9 mouse cellular contexts compared by ENCODE assay signal in the genomic region with DNA sequence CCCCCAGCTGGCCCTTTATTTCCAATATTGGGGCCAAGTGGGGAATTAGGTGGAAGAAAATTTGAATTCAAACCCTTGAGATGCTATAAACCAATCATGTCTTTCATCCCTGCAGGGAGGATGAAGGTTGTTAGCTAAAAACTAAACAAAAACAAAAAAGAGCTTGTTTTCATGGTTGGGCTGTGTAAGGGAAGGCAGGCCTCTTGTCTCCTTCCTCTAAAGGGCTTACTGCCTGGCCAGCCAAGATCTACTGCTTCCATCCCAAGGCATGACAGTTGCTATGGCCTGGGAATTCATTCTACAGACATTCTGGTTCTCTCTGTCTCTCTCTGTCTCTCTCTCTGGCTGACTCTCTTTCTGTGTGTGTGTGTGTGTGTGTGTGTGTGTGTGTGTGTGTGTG. TPM values are rescaled to one million over a fixed set of nuclear protein-coding genes. Genes with fewer than 3 reads are reported as not detected.
A peak's percentile ranks its signal among the peaks of the same experiment; 100 is the strongest.
DNase-seq lines count a peak whose midpoint lies in the region; ATAC-seq and TF ChIP-seq lines count a peak whose summit lies in the region.
"Had no signal": no experiment of that assay in that cellular context is flagged by ENCODE, and none has a peak within 500 bp of the region (broad histone marks: within the 10 kb centered on the region; RNA-seq: fewer than 3 reads in every experiment).

No protein-coding gene starts in this region.

- no peaks in the 10 kb centered on the region for H3K9me3 ChIP-seq in heart, embryonic 16.5 days (replicated peaks; ENCODE audit: control insufficient read depth, low read length)
- H3K9me3 ChIP-seq in embryonic facial prominence, embryonic 10.5 days: no peaks in the 10 kb centered on the region
- H3K9me3 ChIP-seq in hindbrain, postnatal 0 days (ENCODE audit: low read length): no peaks in the 10 kb centered on the region
- no peaks in the 10 kb centered on the region for H3K9me3 ChIP-seq in midbrain, embryonic 15.5 days

- no peak for ATAC-seq in heart, embryonic 16.5 days (replicated peaks; ENCODE audit: extremely low read depth, insufficient read depth, low FRiP score)
- peak; percentile 36 for ATAC-seq in hindbrain, postnatal 0 days
- no peak for ATAC-seq in midbrain, embryonic 15.5 days (replicated peaks)

- DNase-seq in heart, postnatal 25 days (ENCODE audit: low spot score): no peak
- no peak for DNase-seq in embryonic facial prominence, embryonic 10.5 days (ENCODE audit: low spot score)
- peak; percentile 44 for DNase-seq in hindbrain, postnatal 0 days (ENCODE audit: low spot score)
- DNase-seq in cerebellum, adult 8-10 months: no peak
- no peak for DNase-seq in left cerebral cortex, adult 11 months (ENCODE audit: low spot score)
- no peak for DNase-seq in frontal cortex, postnatal 14 days (ENCODE audit: low spot score in 2 of 2)
- DNase-seq: kidney, adult 9 months had no signal

- H3K9ac ChIP-seq in heart, embryonic 16.5 days (ENCODE audit: low read length): no peak overlapping the region
- H3K9ac ChIP-seq in hindbrain, postnatal 0 days (replicated peaks; ENCODE audit: low read length): peak overlapping the region; percentile 98
- H3K9ac ChIP-seq in midbrain, embryonic 15.5 days: peak overlapping the region; percentile 98

- TF ChIP-seq CTCF in hindbrain, postnatal 0 days (IDR thresholded peaks at IDR 0.05; ENCODE audit: low read depth): no peak

- no peaks in the 10 kb centered on the region for H3K36me3 ChIP-seq in heart, embryonic 16.5 days (ENCODE audit: control insufficient read depth, insufficient read depth)
- peaks cover 25% of the 10 kb centered on the region for H3K36me3 ChIP-seq in embryonic facial prominence, embryonic 10.5 days (replicated peaks)
- no peaks in the 10 kb centered on the region for H3K36me3 ChIP-seq in hindbrain, postnatal 0 days (ENCODE audit: insufficient read depth, low read length)
- no peaks in the 10 kb centered on the region for H3K36me3 ChIP-seq in midbrain, embryonic 15.5 days (replicated peaks)

- peaks cover 3% of the 10 kb centered on the region; the same call in 1 of the 2 replicates for H3K4me1 ChIP-seq in heart, embryonic 16.5 days (ENCODE audit: control insufficient read depth, insufficient read depth, low read length)
- peaks cover 16% of the 10 kb centered on the region for H3K4me1 ChIP-seq in embryonic facial prominence, embryonic 10.5 days
- peaks cover 9% of the 10 kb centered on the region for H3K4me1 ChIP-seq in hindbrain, postnatal 0 days (ENCODE audit: insufficient read depth, low read length)
- H3K4me1 ChIP-seq in midbrain, embryonic 15.5 days: peaks cover 33% of the 10 kb centered on the region

- peak overlapping the region; percentile 80 for H3K4me2 ChIP-seq in heart, embryonic 16.5 days (ENCODE audit: low read depth, low read length)
- H3K4me2 ChIP-seq in hindbrain, postnatal 0 days (ENCODE audit: low read depth, low read length): peak overlapping the region; percentile 61
- peak overlapping the region; percentile 60 for H3K4me2 ChIP-seq in midbrain, embryonic 15.5 days

- H3K27me3 ChIP-seq in heart, embryonic 16.5 days (ENCODE audit: control insufficient read depth, insufficient read depth, low read length): peaks cover 9% of the 10 kb centered on the region; the same call in 1 of the 2 replicates
- H3K27me3 ChIP-seq in embryonic facial prominence, embryonic 10.5 days (replicated peaks; ENCODE audit: low read depth, poor library complexity, severe bottlenecking): no peaks in the 10 kb centered on the region
- H3K27me3 ChIP-seq in hindbrain, postnatal 0 days (ENCODE audit: insufficient read depth, low read length): no peaks in the 10 kb centered on the region
- H3K27me3 ChIP-seq in midbrain, embryonic 15.5 days (replicated peaks): no peaks in the 10 kb centered on the region

- peak overlapping the region; percentile 60 for H3K4me3 ChIP-seq in heart, embryonic 16.5 days (ENCODE audit: low read length)
- peak overlapping the region; percentile 91 for H3K4me3 ChIP-seq in embryonic facial prominence, embryonic 10.5 days
- peak overlapping the region; percentile 86 for H3K4me3 ChIP-seq in hindbrain, postnatal 0 days (ENCODE audit: low read length)
- H3K4me3 ChIP-seq in midbrain, embryonic 15.5 days: peak overlapping the region; percentile 85

- no peak overlapping the region for H3K27ac ChIP-seq in heart, embryonic 16.5 days (ENCODE audit: low read length)
- H3K27ac ChIP-seq in embryonic facial prominence, embryonic 10.5 days (replicated peaks): peak overlapping the region; percentile 93
- peak overlapping the region; percentile 96 for H3K27ac ChIP-seq in hindbrain, postnatal 0 days
- H3K27ac ChIP-seq in midbrain, embryonic 15.5 days: peak overlapping the region; percentile 95

- intact Hi-C loops in heart, postnatal 25 days (cut with DNase I): loop anchor here (5.0 kb wide), 2 partner anchors 59 to 439 kb away; no protein-coding TSS in a partner anchor

RNA-seq across cellular contexts. Expression of gene Tnfrsf21, which starts 1.7 kb away (rescaled TPM):
- 11.4 and 12.5 TPM in 2 replicates for polyA plus RNA-seq in heart, embryonic 16.5 days (2015; fragmentation: Nextera tagmentation; extraction: Ambion mirVana)
- total RNA-seq in heart, postnatal 25 days (2021): 10 to 100 TPM in 1 of 2 experiments, 1 to 10 TPM in 1; 9.8 to 13.5 TPM
- 23.6 and 25.2 TPM in 2 replicates for polyA plus RNA-seq in embryonic facial prominence, embryonic 10.5 days (2016; fragmentation: Nextera tagmentation; extraction: Ambion mirVana)
- total RNA-seq in hindbrain, postnatal 0 days (2014; rRNA removed): 115 and 122 TPM in 2 replicates
- polyA plus RNA-seq in hindbrain, postnatal 0 days (2015; fragmentation: Nextera tagmentation; extraction: Ambion mirVana): 71.6 and 76.8 TPM in 2 replicates
- polyA plus RNA-seq in midbrain, embryonic 15.5 days (2015; fragmentation: Nextera tagmentation; extraction: Ambion mirVana): 67.6 and 68.6 TPM in 2 replicates
